Mouse (Mus musculus): Measurements from ENCODE around the gene Cfap43.

The Cfap43 gene

DNA sequence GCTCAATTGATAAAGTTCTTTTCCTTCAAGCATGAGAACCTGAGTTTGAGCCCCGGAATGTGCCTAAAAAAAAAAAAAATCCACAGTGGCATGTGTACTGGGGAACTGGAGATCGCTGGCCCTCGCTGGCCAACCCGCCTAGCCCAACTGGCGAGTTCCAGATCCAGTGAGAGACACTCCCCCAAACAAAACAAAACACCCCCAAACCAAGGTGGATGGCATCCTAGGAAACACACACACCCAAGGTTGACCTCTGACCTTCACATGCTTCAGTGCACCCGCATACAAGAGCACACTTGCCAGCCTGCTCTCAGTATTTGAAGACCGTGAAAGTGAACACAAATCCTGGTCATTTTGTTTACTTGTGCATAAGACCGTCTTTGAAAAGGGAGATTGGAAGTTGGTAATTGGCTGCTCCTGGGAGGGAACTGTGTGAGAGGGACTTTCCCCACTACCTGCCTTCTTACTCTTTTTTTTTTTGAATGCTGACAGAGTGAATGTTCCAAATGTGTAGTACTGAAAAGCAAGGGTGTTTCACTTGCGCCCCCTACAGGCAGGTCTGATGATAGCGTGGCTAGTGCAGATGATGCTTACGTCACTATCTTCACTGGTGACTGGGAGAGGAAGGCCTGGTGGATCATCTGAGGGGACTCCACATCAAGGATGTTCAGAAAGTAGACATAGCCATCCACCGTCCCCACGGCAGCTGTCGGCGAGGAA lies 123.9 kb downstream of the Cfap43 start:
- DNase-seq (ENCODE audit: low spot score in 2 of 2) = peak; percentile 20 to 47

DNA sequence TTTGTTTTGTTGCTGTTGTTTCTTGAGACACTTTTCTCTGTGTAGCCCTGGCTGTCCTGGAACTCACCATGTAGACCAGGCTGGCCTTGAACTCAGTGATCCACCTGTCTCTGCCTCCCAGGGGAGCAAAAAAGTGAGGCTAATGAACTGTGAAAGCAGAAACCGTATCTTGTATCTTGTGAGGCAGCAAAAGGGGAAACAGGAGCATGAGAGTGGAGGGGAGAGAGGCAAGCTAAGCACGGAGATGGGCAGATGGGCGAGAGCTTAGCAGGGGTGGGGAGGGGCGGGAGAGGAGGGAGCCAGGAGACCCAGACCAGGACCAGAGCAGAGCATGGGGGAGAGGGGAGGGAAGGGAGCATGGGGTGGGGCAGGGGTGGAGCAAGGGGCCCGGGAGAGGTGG lies 124.8 kb downstream of the Cfap43 start:
- DNase-seq (ENCODE audit: low spot score in 2 of 2) = no peak

DNA sequence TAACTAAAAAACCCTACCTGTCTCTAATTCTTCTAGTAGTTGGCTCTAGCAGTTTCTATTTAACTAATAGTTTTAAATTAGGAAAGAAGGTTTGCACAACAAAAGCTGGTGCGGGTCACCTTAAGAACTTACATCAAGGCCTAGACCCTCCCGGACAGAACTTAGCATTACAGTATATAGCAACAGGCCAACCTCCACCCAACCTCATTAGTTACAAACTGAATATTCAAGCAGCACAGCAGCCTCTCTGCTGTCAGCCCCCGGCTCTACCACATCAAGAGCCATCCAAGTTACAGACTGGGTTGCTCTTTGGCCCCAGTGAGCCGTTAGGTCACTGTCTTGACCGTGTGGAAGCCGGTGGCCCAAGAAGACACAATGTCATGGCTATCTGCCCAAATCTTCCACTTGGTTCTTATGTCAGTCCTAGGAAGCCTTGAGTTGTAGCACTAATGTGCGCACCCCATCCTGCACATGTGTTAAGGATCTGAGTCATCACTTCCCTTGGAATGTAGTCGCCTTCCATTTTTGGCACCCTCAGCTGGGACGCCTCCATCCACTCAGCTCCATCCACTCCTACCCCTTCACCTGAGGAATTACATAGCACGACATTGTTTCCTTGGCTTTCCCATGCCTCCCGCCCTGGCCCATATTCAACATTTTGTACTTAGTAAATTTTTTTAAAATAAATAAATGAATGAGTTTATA lies 128.6 kb downstream of the Cfap43 start:
- DNase-seq (ENCODE audit: low spot score in 2 of 2) = no peak

DNA sequence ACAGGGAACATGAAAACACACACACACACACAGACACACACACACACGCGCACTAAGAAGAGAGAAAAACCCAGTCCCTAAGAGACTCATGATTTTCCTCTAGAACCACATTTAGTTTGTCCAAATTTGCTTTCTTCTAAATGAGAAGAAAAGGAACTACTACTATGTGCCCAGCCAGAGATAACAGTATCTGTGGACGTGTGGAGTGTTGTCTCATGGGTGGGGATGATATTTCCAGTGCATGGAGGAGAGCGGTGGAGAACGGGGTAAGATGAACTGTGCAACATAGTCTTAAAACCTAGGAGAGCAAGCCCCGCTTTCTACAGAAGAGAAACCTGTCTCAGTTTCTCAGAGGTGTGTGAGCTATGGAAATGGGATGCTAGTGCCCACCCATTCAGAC lies 135.2 kb downstream of the Cfap43 start:
- no peak for DNase-seq (ENCODE audit: low spot score in 2 of 2)

DNA sequence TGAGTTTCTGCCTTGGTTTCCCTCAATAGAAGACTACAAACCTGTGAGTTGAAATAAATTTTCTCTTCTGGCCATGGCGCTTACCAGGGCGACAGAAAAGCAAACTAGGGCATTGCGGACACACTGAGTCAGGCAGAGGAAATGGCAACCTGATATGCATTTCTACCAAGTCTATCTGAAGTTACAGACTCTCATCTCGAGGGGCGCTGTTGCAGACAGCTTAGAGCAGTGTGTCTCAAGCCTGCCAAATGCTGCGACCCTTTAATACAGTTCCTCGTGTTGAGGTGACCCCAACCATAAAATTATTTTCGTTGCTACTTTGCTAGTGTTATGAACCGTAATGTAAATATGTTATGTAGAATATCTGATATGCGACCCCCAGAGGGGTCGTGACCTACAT lies 138.1 kb downstream of the Cfap43 start:
- no peak for DNase-seq (ENCODE audit: low spot score in 2 of 2)

DNA sequence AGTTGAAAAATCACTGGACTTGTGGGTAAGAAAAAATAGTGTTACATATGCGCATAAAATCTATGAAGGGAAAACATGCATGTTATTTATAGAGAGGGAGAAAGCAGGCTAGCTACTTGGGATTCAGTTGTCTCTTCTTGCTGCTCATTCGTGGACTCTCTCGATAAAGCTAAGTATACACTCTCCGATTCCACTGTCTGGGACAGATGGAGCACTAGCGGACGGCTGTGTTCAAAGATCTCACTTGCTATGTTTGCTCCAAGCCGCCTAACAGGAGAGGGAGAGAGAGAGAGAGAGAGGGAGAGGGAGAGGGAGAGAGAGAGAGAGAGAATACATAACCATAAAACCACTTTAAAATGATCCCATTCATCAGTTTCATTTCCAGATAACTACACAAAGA lies 138.9 kb downstream of the Cfap43 start:
- no peak for DNase-seq (ENCODE audit: low spot score in 2 of 2)

DNA sequence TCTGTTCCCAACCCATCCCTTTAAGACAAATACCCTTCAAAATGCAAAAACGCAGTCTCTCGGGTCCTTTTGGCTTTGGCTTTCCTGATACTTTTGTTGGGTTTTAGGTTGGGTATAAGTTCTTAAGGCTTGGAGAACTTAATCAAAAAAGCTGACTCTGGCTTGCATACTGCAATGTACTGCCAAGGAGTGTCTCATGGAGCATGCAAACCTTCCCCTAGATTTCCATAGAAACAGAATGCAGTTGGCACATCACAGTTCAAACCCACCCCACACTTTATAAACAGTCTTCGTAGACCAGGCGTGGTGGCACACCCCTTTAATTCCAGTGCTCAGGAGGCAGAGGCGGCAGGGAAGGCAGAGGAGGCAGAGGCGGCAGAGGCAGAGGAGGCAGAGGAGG lies 141.2 kb downstream of the Cfap43 start:
- DNase-seq (ENCODE audit: low spot score in 2 of 2) = no peak

DNA sequence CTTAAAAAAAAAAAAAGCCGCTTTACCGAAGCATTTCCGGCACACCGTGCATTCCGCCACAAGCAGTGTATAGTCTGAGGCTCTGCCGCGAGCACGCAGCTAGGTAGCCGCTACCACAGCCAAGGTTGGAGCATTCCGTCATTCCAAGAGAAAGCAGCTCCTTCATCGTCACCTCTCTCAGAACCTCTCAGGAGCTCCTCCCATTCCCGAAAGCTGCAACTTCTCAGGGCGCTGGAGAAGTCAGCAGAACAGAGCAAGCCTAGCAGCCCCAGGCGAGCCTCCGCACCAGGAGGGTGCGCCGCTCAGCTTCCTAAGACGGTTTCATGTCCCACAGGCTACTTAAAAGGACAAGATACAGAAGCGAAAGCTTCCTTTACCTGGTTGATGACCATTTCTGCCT lies 163.5 kb downstream of the Cfap43 start:
- DNase-seq (ENCODE audit: low spot score in 2 of 2) = no peak

DNA sequence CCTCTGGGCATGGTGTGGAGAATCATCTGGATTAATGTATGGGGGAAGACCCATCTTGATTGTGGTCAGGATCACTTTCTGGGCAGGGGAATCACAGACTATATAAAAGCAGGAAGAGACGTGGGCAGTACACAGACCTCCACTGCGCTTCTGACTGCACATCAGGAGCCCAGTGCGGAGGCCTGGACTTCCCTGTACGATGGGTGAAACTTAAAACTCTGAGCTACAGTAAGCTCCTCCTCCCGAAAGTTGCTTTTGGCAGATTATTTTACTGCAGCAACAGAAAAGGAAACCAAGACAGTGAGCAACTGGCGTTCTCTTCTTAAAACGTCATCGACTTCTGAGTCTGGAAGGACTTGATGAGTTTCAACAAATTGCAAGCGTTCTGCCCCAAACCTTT lies 164.2 kb downstream of the Cfap43 start:
- DNase-seq (ENCODE audit: low spot score in 2 of 2) = no peak

DNA sequence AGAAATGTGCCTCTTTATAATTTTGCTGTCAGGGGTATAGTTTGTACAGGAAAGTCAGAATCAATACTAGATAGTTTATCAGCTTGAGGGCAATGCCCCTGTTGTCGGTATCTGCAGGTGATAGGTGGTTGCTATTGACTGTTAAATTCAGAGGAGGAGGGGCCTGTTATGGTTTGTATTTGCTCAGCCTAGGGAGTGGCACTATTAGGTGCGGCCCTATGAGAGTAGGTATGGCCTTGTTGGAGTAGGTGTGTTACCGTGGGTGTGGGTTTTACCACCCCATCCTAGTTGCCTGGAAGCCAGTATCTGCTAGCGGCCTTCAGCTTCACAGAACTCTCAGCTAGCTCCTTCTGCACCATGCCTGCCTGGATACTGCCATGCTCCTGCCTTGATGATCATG lies 165.2 kb downstream of the Cfap43 start:
- DNase-seq (ENCODE audit: low spot score in 2 of 2) = no peak

DNA sequence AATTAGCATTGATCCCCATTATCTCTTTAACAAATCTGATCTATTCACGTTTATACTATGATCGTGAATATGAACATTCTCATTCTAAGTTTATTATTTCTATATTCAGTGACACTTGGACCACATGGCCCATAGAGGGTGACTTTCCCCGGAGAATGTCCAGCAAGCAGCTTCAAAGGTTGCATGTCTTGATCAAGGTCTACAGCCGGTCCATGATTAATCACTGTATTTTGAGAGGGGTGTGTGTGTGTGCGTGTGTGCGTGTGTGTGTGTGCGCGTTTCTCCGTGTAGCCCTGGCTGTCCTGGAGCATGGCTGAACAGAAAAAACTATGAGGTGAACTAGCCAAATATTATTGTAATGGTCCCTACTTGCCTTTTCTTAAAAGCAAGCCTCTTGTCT lies 166.6 kb downstream of the Cfap43 start:
- no peak for DNase-seq (ENCODE audit: low spot score in 2 of 2)

DNA sequence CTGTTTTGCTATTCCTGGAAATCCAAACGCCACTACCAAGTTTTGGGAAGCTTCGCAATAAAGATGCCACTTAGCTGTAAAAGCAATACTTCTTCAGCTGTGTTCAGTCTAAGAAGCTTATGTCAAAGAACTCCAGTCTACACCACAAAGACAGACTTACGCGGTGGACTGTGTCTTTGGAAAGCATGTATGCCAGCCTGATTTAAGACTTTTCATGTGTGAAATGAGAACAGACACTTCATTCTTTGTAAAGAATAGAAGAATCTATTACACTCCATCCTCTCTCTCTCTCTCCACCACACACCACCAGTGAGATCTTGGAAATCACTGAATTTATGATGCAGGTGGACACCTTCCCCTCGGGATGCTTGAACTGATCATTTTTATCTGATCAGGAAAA lies 168.7 kb downstream of the Cfap43 start:
- DNase-seq (ENCODE audit: low spot score in 2 of 2) = no peak

DNA sequence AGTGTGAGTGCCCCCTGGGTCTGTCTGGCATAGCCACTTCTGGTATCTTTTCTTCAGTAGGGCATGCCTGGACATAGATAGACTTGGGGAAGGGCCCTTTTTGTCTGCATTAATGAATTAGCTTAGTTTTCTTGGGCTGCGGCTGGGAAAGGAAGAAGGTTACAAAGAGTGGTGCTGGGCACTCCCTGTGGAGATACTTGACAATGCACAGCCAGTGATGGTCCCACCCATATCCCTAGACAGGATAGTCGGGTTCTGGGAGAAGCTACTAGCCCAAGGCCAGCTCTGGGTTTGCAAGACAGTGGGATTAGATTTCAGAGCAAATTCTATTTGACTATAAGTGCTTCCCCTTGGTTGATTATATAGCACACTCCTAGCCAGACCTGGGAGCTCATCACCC lies 170.1 kb downstream of the Cfap43 start:
- no peak for DNase-seq (ENCODE audit: low spot score in 2 of 2)

DNA sequence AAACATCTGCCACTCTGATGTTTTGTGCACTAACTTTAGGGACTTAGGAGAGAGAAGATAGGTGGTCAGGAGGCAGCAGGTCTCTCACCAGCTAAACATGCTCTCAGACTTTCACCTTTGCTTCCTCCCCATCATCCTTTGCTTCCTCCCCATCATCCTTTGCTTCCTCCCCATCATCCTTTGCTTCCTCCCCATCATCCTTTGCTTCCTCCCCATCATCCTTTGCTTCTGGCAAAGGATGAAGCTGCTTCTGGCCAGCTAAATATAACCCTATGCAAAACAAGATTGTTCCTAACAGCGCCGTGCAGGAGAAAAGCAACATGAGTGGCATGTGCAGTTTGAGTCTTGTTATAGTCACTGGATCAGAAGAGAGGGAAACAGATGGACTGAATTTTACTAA lies 172.0 kb downstream of the Cfap43 start:
- DNase-seq (ENCODE audit: low spot score in 2 of 2) = no peak

DNA sequence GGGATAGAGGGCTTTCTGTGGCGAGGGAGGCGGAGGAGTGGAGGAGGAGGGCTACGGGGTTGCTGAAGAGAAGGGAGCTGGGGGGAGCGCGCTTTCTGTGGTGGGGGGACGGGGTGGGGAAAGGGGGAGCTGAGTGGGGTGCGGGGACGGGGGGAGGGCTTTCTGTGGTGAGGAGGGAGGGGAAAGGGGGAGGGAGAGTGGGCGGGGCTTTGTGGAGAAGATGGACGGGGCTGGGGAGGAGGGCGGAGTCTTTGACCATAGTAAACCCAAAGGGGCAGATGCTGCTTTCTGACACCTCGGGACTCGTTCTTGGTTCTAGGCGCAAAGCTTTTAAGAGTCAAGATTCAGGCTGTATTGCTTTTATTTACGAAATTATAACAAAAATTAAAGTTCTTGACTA lies 187.2 kb downstream of the Cfap43 start:
- DNase-seq (ENCODE audit: low spot score in 2 of 2) = peak; percentile 46 to 66

DNA sequence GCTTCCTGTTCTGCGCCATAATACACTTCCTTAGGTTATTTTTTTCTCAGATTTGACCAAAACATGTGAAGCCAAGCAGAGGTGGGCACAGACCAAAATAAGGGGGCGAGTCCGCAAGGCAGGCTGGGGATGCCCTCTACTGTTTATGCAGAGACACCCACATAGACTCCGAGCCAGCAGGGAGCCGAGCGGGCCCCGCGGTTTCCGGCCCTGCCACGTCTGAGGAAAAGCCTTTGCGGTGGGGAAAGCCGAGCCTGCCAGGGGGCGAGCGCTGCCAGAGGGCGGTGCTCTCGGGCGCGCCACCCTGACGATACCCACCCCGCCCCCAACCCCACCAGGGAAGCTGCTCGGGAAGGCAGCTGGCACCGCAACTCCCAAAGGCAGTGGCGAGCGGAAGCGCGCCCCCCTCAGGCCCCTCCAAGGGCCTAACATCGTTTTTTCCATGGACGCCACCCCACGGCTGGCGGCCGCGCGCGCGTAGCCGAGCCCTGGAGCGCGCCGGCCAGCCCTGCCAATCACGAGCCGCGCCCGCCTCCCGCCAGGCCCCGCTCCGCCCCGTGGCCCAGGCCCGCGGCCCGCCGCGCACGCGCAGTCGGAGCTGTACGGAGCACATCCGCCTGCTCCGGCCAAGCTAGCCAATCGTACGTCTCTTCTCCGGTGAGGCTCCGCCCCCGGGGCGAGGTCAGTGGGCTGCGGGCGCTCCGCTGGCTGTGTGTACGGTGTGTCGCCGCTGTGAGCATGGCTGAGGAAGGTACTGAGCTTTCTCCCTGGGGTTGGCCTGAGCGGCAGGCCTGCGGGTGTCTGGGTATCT lies 187.8 kb downstream of the Cfap43 start, which contains the start of gene Sfr1:
Gene Sfr1, plus strand, starts transcription at position 612 of the 811 bp plus-strand sequence.
- peak; percentile 98 for DNase-seq (ENCODE audit: low spot score in 2 of 2)

DNA sequence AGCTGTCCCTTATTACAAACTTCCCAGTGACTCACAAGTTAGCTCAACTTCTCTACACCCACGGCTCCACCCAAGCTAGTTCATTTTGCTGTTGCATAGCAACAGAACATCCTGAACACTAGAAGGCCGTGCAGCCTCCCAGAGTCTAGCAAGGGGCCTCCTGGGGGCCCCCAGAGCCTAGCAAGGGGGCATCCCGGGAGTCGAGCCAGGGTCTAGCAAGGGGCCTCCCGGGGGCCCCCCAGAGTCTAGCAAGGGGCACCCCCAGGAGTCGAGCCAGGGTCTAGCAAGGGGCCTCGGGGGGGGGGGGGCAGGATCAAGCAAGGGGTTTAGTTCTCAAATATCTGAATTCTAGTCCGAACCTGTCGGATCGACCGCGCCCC lies 188.4 kb downstream of the Cfap43 start:
- DNase-seq (ENCODE audit: low spot score in 2 of 2) = peak; percentile 18 to 37

DNA sequence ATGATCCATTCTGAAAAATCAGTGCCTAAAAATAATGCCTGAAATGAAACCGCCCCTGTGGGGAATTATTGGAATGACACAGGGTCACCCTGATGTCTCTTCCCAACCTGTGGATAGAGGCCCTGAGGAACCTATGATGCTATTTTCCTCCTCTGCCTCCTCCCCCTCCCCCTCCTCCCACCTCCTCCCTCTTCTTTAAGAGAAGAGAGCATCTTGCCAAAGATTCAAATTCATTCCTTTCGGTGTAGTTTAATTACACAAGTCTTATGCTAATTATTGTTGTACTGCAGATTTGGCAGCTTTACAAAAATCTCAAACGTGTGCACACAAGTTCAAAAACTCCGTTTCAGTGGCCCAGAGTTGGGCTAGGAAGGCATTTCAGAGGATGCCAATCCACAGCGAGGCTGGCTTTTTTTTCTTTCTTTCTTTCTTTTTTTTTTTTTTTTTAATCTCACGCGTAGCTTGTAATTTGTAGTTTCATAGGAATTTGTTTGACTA lies 193.4 kb downstream of the Cfap43 start:
- no peak for DNase-seq (ENCODE audit: low spot score in 2 of 2)

DNA sequence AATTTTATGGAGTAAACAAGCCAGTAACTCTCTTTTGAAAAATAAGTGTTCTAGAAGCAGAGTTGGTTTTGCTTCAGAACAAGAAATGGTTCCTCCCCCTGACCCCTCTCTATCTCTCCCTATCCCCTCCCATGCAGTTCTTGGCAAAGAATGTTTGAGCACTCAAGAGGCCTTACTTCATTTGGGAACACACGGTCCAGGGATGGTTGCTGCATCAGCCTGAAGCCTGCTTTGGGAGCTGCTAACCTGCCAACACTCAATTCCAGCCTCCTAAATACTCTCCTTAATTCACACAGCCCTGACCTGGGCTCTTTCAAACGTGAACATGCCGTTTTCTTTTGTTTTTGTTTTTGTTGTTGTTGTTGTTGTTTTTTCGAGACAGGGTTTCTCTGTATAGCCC lies 194.2 kb downstream of the Cfap43 start:
- no peak for DNase-seq (ENCODE audit: low spot score in 2 of 2)

DNA sequence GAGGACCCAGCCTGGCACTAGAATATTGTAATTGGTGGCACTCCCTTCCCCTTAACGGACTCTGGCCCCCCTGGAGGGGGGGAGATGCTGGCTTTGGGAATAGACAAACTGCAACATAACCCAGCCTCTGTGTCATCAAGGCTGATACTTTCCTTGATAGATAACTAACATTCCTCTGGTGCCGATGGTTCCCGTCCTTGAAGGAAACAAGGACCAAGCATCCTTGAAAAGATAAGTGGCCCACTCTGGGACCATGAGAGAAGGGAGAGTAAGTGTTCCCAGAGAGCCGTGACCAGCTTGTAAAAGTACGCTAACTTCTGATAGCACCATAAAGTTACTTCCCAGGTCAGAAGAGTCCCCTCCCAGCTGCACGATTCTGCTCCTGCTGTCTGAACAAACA lies 196.6 kb downstream of the Cfap43 start:
- no peak for DNase-seq (ENCODE audit: low spot score in 2 of 2)

DNA sequence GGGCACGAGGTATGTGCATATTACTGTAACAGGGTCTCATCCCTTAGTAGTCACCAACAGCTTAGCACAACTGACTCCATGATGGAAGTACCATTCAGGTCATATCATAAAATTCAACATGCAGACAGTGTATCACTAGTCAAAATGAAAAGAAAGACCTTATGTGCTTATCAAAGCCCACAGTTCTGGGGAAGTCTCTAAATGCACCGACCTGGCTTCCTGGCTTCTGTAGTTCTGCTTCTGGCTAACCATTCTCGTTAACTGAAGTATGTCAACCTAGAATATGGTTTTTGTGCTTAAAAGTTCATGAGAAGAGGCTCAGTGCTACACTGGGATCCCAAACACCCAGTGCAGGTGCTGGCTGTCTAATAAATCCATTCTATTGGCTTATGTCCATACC lies 199.9 kb downstream of the Cfap43 start:
- no peak for DNase-seq (ENCODE audit: low spot score in 2 of 2)

DNA sequence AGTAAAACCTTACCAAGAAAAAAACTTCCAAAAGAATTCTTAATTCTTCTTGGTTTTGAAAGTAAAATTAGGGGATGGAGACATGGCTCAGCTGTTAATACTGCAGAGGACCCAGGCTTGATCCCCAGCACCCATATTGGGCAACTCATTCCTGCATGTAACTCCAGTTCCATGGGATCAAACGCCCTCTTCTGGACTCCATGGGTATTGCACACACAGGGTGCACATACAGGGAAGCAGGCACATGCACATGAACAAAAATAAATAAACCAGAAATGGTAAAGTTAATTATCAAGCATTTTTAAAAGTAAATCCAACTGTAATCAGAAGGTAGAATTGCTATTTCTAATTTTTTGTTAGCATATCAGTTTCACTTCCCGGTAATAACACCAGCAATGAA lies 202.9 kb downstream of the Cfap43 start:
- DNase-seq (ENCODE audit: low spot score in 2 of 2) = no peak

DNA sequence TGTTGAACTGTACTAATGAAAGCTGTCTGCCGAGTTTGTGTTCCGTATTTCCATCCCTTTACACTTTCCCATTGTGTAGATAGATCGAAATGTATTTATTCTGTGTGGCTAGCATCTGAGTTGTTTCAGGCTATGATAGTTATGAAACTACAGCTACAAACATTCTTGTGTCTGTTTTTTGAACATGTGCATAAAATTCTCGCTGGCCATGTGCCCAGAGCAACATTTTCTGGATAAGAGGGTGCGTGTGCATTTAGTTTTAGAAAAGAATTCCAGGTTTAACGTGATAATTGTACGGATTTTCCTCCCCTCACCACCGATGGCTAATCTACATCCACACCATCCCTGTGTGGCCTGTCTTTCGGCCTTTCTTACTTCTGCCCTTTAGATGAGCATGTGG lies 205.6 kb downstream of the Cfap43 start:
- no peak for DNase-seq (ENCODE audit: low spot score in 2 of 2)
